Mouse (Mus musculus): ENCODE measurements around the gene Efnb3.
"Not testable (repeated sequence)": the region's sequence is repeated elsewhere in the genome, so short reads cannot be mapped to it uniquely, and the experiment has no call there.

The Efnb3 gene

DNA sequence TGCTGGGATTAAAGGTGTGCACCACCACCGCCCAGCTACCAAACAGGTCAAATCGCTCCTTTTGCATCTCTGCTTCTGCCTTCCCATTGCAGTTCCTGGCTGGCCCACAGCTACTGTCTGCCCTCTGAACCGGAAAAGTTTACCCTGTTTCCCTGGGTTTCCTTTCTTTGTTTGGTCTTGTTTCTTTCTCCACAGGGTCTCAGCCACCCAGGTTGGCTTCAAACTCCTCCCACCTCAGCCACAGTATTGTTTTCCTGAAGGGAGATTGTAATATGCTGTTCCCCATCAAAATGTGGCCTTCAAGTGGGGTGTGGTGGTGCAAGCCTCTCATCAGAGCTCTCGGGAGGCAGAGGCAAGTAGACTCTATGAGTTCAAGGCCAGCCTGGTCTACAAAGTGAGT is 8.7 kb downstream of the Efnb3 start:
- DNase-seq (ENCODE audit: extremely low spot score, low spot score), result no peak

DNA sequence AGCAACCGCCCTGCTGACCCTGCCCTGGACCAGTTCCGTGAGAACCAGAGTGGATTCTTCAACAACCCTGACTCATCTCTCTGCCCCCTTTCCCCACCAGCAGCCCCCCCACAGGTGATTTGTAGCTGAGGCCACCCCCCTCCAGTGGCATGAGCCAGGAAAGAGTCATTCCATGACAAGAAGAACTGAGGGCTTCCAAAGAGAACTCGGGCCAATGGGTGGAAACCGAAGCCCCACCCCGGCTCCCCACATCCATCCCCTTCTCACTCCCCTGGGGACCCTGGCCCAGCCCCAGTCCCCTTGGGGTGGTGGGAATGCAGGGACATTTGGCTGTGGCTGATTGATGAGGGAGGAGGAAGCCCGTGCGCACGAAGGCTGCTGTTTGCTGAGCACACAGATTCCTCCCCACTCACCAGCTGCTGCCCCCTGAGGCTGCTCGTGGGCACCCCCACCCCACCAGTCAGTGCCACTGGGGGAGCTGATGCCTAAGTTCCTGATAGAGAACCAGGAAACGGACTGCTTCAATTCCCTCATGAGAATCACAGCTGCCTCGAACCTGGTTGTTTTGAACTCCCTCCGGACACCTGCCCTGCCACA is 10.8 kb downstream of the Efnb3 start, which contains the start of gene Dnah2:
Dnah2 (minus strand) TSS at position 51 of the 597 bp plus-strand sequence.
- DNase-seq (ENCODE audit: extremely low spot score, low spot score), result no peak

DNA sequence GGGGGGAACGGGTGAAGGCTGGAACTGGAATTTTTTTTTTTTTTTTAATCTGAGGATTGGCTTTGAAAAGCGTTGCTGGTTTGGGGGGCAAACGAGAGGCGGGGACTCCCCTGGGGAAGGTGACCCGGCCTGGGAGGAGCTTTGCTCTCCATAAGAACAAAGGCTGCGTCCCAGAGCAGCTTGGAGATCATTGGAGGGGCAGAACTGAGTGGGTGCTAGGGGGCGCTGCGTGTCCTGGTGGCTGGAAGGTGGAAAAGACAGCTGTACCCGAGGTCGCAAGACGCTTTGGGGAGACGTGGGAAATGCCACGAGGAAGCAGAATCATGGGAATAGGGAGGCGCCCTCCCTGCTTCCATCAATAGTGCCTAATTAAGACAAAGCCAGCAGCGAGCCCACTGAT is 12.9 kb downstream of the Efnb3 start:
- peak; percentile 60 for DNase-seq (ENCODE audit: extremely low spot score, low spot score)

- peak; percentile 84 for DNase-seq (ENCODE audit: extremely low spot score, low spot score)
Measured at GRCm38 (mm10) chr11:69546423-69547053, 13.5 kb downstream of the Efnb3 start.

DNA sequence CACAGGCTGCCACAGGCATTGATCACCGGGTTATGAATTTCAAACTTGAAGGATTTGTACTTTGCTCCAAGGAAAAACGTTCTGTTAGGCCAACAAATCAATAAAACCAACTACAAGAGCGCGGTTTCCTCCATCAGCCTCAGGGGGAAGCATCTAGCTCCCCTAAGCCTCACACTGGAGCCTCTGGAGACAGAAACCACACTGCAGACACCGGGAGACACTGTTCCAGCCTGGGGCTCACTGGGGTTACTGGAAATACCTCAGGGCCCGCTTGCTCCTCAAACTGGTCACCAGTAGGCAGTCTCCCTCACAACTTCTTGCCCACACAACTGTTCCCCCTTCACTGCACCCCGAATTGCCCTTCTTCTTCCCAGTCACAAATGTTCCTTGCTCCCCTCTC is 14.0 kb downstream of the Efnb3 start:
- DNase-seq (ENCODE audit: extremely low spot score, low spot score), result no peak

DNA sequence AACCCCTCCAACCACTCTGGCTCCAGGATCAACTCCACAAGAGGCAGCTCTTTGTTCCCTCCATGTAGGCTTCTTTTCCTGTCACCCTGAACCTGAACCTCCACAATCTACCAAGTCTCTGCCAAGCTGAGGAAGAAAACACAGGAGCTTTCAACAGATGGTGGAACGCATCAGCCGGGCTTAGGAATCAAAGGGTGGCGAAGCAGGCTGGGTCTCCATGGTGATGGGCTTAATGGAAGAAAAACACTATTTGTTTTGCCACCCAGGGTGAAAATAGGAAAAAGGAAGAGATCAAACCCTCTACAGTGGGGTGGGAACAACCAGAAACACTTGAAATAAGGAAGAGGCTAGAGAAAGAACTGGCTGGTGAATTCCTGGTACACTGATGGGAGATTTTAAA is 16.4 kb downstream of the Efnb3 start:
- DNase-seq (ENCODE audit: extremely low spot score, low spot score), result no peak

DNA sequence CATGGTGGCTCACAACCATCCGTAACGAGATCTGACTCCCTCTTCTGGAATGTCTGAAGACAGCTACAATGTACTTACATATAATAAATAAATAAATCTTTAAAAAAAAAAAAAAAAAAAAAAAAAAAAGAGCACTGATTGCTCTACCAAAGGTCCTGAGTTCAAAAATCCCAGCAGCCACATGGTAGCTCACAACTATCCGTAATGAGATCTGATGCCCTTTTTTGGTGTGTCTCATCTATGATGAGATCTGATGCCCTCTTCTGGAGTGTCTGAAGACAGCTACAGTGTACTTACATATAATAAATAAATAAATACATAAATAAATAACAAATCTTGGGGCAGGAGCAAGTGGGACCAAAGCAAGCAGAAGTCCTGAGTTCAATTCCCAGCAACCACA is 18.3 kb downstream of the Efnb3 start:
- not testable (repeated sequence) for DNase-seq (ENCODE audit: extremely low spot score, low spot score)

- DNase-seq (ENCODE audit: extremely low spot score, low spot score), result no peak
Measured at GRCm38 (mm10) chr11:69540700-69541099, 19.3 kb downstream of the Efnb3 start.

GRCm38 (mm10) chr11:69534990-69535389 is 25.0 kb downstream of the Efnb3 start:
- no peak for DNase-seq (ENCODE audit: extremely low spot score, low spot score)

DNA sequence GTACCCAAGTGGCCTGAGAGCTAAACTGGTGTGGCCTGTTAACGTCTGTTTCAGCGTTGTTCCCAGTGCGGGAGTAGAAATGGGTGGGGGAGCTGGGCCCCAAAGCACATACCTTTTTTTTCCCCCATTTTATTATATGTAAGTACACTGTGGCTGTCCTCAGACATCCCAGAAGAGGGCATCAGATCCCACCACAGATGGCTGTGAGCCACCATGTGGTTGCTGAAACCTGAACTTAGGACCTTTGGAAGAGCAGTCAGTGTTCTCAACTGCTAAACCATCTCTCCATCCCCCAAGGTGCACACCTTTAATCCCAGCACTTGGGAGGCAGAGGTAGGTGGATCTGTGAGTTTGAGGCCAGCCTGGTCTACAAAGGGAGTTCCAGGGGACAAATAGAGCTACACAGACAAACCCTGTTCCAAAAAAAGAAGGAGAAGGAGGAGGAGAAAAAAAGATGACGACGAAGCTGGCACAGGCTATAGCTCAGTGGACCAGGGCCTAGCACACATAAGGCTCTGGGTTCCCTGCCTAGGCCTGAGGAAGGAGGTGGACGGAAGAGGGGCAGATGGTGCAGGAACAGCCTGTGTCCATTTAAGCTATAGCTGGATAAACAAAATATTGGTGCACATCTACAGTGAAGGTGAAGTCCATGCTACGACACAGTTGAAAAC is 27.4 kb downstream of the Efnb3 start:
- DNase-seq (ENCODE audit: extremely low spot score, low spot score), result no peak

GRCm38 (mm10) chr11:69530755-69531154 is 29.2 kb downstream of the Efnb3 start:
- not testable (repeated sequence) for DNase-seq (ENCODE audit: extremely low spot score, low spot score)

- not testable (repeated sequence) for DNase-seq (ENCODE audit: extremely low spot score, low spot score)
Measured at GRCm38 (mm10) chr11:69530281-69530680, 29.7 kb downstream of the Efnb3 start.

DNA sequence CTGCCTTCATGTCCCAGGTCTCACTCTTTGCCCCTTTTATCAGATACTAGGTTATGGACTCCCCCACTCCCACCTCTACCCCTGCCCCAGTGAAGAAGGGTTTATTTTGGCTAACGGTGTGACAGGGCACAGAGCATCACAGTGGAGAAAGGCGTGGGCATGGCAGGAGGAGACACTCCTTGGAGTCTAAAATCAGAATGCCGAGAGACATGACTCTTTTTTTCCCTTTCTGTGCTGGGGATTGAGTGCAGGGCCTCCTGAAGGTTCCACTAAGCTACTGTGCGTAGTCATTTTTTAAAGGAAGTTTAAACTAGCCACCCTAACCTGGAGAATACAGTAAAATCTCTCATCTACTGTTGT is 32.0 kb downstream of the Efnb3 start:
- no peak for DNase-seq (ENCODE audit: extremely low spot score, low spot score)

DNA sequence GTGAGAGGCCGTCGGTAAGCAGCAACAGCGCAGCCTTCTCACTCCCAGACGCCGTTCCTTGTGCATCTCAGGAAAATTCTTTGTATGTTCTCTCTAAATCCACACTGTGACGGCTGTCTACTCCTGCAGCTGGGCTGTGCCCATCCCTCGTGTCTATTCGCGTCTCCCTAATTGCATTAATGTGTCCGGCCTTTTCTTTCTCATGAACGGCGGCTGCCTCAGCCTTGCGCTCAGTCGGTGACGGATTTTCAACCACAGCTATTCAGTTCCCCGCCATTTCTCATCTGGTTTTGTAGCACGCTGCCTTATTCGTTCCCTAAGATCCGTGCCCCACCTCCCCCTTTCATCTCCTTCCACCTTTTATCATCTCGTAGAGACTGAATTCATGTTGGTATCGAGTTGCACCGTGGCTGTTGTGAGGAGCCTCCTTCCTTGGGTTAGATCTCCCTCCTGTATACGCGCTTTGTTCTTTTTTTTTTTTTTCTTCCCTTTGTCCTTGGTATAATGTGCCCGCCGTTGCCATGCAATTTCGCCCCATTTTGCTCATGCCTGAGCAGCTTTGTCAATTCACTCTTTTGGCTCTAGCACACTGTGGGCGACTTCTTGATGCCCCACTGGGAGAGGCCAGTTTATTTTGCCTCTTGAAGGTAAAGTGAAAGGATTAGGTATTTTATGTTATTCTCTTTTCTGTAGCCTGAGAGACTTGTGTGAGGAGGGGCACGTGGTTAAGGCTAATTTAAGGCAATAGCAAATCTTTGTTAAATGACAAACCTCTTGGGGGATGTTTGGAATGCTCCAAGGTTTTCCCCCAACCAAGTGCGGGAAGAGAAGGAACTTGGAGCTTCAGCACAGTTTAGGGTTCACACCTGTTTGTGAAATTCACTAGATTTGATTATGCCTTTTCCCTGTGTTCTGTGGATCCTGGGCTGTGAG is 32.6 kb downstream of the Efnb3 start:
- peak; percentile 75 for DNase-seq (ENCODE audit: extremely low spot score, low spot score)

GRCm38 (mm10) chr11:69526631-69527030 is 33.4 kb downstream of the Efnb3 start:
- no peak for DNase-seq (ENCODE audit: extremely low spot score, low spot score)

DNA sequence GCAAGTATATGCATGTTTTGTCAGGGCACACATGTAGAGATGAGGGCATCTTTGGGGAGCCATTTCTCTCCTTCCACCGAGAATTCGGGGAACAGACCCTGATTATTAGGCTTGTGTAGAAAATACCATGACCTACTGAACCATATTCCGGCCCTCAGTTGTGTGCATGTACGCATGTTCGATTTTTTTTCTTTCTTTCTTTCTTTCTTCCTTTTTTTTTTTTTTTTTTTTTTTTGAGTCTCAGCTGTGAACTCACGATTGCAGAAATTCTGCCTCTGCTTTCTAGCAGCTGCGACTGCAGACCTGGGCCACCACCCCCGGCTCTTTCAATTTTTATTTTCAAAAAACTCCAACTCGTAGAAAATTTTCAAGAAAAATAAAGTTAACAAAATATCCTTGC is 34.3 kb downstream of the Efnb3 start:
- DNase-seq (ENCODE audit: extremely low spot score, low spot score), result no peak

DNA sequence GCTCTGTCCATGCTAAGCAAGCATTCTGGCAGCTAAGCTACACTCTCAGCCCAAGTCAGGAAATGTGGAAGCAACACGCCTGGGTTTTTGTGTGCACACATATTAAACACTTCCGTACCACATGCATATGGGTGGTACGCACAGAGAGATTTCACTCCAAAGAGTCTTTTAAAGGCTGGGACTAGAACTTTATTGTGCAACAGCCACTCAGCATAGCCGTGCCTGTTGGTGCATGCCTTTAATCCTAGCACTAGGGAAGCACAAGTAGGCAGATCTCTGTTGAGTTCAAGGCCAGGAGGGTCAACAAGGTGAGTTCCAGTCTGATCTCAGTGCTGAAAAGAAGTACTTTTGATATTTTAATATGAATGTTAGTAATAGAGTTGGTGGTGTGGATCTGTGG is 36.4 kb downstream of the Efnb3 start:
- no peak for DNase-seq (ENCODE audit: extremely low spot score, low spot score)

DNA sequence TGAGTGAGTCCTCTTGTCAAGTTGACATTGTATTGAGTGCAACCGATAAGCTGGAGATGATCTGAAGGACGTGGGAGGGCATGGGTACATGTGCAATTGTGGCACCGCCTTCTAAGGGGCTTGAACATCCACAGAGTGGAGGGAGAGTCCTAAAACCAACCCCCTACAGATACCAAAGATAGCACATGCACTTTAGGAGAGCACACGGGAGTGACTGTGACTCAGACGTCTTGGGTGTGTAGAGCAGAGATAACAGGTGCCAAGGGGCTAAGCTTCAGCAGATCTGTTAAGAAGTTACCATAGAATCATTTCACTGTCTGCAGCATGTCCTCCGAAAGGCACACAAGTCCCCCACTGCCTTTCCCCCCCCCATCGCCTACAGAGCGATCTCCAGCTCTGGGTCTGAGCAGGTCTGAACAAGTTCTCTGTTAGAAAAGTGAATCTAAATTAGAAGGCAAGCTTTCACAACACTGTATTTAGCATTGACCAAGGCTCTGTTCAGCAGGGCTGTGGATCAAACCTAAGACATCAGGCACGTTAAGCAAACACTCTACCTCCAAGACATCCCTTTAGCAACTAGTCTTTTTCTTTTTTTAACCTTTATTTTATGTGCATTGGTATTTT is 38.4 kb downstream of the Efnb3 start:
- no peak for DNase-seq (ENCODE audit: extremely low spot score, low spot score)

DNA sequence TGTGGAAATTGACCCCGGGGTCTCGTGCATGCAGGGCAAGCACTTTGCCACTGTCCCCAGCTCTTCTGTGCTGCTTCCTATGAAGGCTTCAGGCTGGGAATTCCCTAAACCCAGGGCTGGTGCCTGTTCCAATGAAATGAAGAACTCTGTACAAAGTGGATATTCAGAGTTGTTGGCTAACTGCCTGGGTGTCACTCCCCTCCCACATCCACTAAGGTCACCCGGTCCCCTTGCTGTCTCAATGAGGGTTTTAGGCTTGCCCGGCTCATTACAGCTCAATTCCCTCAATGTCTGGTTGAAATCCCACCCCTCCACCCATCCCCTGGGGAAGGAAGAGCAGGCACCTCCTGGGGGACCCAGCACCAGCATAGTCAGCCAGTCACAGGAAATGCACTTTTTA is 40.0 kb downstream of the Efnb3 start:
- DNase-seq (ENCODE audit: extremely low spot score, low spot score), result no peak

DNA sequence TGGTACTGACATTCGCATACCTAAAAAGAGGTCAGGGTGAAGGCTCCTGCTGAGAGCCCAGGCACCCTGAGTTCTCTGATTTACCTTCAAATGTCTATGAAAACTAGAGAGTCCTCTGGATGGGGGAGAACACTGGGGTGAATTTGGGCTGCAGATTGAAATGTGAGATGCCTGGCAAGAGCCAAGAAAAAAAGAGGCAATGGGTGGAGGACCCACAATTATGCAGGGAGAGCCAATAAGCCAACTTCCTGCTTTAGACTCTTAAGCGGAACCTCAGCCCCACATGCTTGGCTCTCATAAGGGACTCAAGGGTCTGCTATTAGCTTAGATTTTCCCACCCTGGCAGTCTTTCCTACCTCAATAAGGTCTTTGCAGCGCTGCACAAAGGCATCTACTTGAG is 43.3 kb downstream of the Efnb3 start:
- DNase-seq (ENCODE audit: extremely low spot score, low spot score), result no peak

DNA sequence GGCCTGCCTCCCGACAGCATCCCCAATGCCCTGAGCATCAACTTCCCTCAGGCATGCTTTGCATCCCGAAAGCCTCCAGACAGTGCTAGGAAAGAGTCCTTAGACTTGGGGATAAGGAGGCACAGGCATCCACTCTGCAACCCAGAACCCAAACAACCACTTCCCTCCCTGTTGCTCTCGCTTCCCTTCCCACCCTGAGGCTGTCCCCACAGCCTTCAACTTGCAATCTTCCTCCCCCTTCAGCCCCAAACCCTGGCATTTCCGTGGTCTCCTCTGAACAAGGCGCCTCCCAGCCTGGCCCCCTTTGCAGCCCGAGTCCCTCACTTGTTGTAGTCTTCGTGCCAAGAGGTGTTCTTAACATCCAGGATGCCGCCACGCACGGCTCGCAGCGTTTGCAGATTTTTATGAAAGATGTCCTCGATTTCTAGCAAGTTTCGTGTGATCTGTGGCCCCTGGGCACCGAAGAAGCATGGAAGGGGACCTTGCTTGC is 43.8 kb downstream of the Efnb3 start:
- DNase-seq (ENCODE audit: extremely low spot score, low spot score), result no peak
